Mouse (Mus musculus) frontal cortex, adult (tissue): ENCODE data around the gene Wdr48.

Experiments used
- ATAC-seq: cut with Nextera tagmentation; 2 replicates; pipeline ENCODE4 v1.9.2; 2017; ENCODE audit warnings: mild to moderate bottlenecking, moderate library complexity, mixed read lengths; ENCODE audit not compliant: low TSS enrichment

Gene Wdr48

GRCm38 (mm10) chr9:119925120-119925657 lies 30.5 kb downstream of the Wdr48 start:
- ATAC-seq: no peak

GRCm38 (mm10) chr9:119925729-119926128 lies 31.1 kb downstream of the Wdr48 start:
- no peak for ATAC-seq

GRCm38 (mm10) chr9:119926497-119926896 lies 31.8 kb downstream of the Wdr48 start:
- ATAC-seq: no peak

GRCm38 (mm10) chr9:119932358-119932757 lies 37.7 kb downstream of the Wdr48 start:
- no peak for ATAC-seq

GRCm38 (mm10) chr9:119933675-119934074 lies 39.0 kb downstream of the Wdr48 start:
- ATAC-seq: no peak

GRCm38 (mm10) chr9:119937005-119937773 lies 42.5 kb downstream of the Wdr48 start, which contains the start of the genes Gorasp1 and Ttc21a:
Gene Gorasp1 (minus strand): TSS chr9:119937565.
Gene Ttc21a (plus strand): TSS chr9:119937606.
- peak; percentile 92 for ATAC-seq

- ATAC-seq: no peak
Observed at GRCm38 (mm10) chr9:119938496-119938895, 43.8 kb downstream of the Wdr48 start.

- no peak for ATAC-seq
Observed at GRCm38 (mm10) chr9:119939646-119940045, 45.0 kb downstream of the Wdr48 start.

- no peak for ATAC-seq
Observed at GRCm38 (mm10) chr9:119941407-119941806, 46.7 kb downstream of the Wdr48 start.

GRCm38 (mm10) chr9:119941861-119942260 lies 47.2 kb downstream of the Wdr48 start:
- no peak for ATAC-seq

- no peak for ATAC-seq
Observed at GRCm38 (mm10) chr9:119943326-119943725, 48.6 kb downstream of the Wdr48 start.

GRCm38 (mm10) chr9:119945173-119945900 lies 50.7 kb downstream of the Wdr48 start:
- no peak for ATAC-seq

- no peak for ATAC-seq
Observed at GRCm38 (mm10) chr9:119948804-119949203, 54.1 kb downstream of the Wdr48 start.

- ATAC-seq: peak; percentile 82
Observed at GRCm38 (mm10) chr9:119950434-119950833, 55.8 kb downstream of the Wdr48 start.

GRCm38 (mm10) chr9:119951388-119951787 lies 56.7 kb downstream of the Wdr48 start:
- no peak for ATAC-seq

- ATAC-seq: no peak
Observed at GRCm38 (mm10) chr9:119958835-119959234, 64.2 kb downstream of the Wdr48 start.

- no peak for ATAC-seq
Observed at GRCm38 (mm10) chr9:119962216-119962615, 67.5 kb downstream of the Wdr48 start.

GRCm38 (mm10) chr9:119962987-119963667 lies 68.4 kb downstream of the Wdr48 start:
- no peak for ATAC-seq

- ATAC-seq: no peak
Observed at GRCm38 (mm10) chr9:119964206-119964605, 69.5 kb downstream of the Wdr48 start.

- no peak for ATAC-seq
Observed at GRCm38 (mm10) chr9:119965186-119965585, 70.5 kb downstream of the Wdr48 start.

GRCm38 (mm10) chr9:119966221-119966910 lies 71.7 kb downstream of the Wdr48 start:
- no peak for ATAC-seq

- ATAC-seq: no peak
Observed at GRCm38 (mm10) chr9:119969811-119970210, 75.1 kb downstream of the Wdr48 start.
